In the genomic region with DNA sequence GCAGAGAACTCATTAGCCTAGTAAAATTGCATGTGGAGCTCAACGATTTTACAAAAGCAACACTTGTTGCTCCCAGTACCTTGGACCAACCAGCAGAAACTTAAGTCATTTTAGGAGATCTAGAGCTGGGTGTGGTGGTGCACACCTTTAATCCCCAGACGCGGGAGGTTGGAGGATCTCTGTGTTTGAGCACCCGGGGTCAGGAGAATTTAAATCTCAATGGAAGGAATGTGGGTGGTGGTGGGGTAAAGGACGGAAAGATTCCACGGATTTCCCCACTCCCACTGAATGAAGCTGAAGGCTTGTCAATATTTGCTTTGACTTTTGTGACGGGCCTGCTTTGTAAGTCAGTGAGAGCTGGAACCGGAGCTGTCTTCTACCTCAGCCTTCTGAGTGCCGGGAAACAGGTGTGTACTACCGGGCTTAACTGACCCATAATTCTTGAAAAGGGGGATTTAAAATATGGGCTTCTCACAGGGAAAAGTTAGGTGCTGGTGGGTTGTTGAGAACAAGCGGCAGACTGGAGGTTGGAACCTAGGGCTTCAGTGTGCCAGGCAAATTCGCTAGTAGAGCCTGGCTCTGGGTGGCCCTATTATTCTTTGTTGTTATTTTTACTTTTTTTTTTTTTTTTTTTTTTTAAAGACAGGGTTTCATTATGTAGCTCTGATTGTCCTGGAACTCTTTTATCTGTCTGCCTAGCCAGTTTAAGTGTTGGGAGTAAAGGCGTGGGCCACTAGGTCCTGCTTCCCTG, we compare ENCODE assay signal across 8 mouse cellular contexts. TPM values are rescaled to one million over a fixed set of nuclear protein-coding genes. Genes with fewer than 3 reads are reported as not detected.
A peak's percentile ranks its signal among the peaks of the same experiment; 100 is the strongest.
DNase-seq lines count a peak whose midpoint lies in the region; ATAC-seq and TF ChIP-seq lines count a peak whose summit lies in the region.

No protein-coding gene starts in this region.

- ATAC-seq in hindbrain, embryonic 13.5 days (ENCODE audit: low FRiP score) = no peak
- no peak for ATAC-seq in midbrain, embryonic 14.5 days (ENCODE audit: low FRiP score, low TSS enrichment)

- peaks cover 8% of the 10 kb centered on the region in 2 experiments; a peak in 3 of 4 replicates for H3K4me1 ChIP-seq in ES-E14 (ENCODE audit: control insufficient read depth in 2 of 2, insufficient read depth in 2 of 2, low read length in 2 of 2, poor library complexity in 1 of 2)
- H3K4me1 ChIP-seq in hindbrain, embryonic 13.5 days (replicated peaks) = peaks cover 19% of the 10 kb centered on the region
- peaks cover 13% of the 10 kb centered on the region for H3K4me1 ChIP-seq in midbrain, embryonic 14.5 days (ENCODE audit: control insufficient read depth, insufficient read depth, low read length)

- WGBS in hindbrain, embryonic 13.5 days = 16% methylated on average over 13 of the region's 13 CpGs
- WGBS in midbrain, embryonic 14.5 days = 16% methylated on average over 13 of the region's 13 CpGs

- H3K27ac ChIP-seq in ES-E14 (ENCODE audit: insufficient read depth, low read depth, low read length, poor library complexity, severe bottlenecking) = peak overlapping the region; percentile 100
- H3K27ac ChIP-seq in hindbrain, embryonic 13.5 days = no peak overlapping the region
- no peak overlapping the region for H3K27ac ChIP-seq in midbrain, embryonic 14.5 days (replicated peaks; ENCODE audit: low read depth, low read length)

- H3K4me2 ChIP-seq in hindbrain, embryonic 13.5 days = peak overlapping the region; percentile 68
- peak overlapping the region; percentile 74 for H3K4me2 ChIP-seq in midbrain, embryonic 14.5 days (ENCODE audit: low read length)

- H3K27me3 ChIP-seq in hindbrain, embryonic 13.5 days = no peaks in the 10 kb centered on the region
- H3K27me3 ChIP-seq in midbrain, embryonic 14.5 days (ENCODE audit: control insufficient read depth, insufficient read depth, low read length) = no peaks in the 10 kb centered on the region

- H3K4me3 ChIP-seq in ES-E14 (ENCODE audit: insufficient read depth in 1 of 2, low read depth in 1 of 2, low read length in 2 of 2, poor library complexity in 1 of 2, severe bottlenecking in 1 of 2) = peak overlapping the region; percentile 68 to 72
- peak overlapping the region; percentile 97; the same call in 1 of the 2 replicates for H3K4me3 ChIP-seq in hindbrain, embryonic 13.5 days
- H3K4me3 ChIP-seq in midbrain, embryonic 14.5 days (replicated peaks; ENCODE audit: low read depth, low read length) = peak overlapping the region; percentile 97

- H3K9me3 ChIP-seq in ES-E14 (ENCODE audit: control insufficient read depth, insufficient read depth, low read depth, low read length) = no peaks in the 10 kb centered on the region
- no peaks in the 10 kb centered on the region for H3K9me3 ChIP-seq in hindbrain, embryonic 13.5 days
- no peaks in the 10 kb centered on the region for H3K9me3 ChIP-seq in midbrain, embryonic 14.5 days (ENCODE audit: control insufficient read depth, low read length)

- H3K9ac ChIP-seq in ES-E14 (ENCODE audit: insufficient read depth, low read depth, low read length, poor library complexity, severe bottlenecking) = peak overlapping the region; percentile 75
- 0 out of 2 replicates have a peak overlapping the region, but pooled peaks have one; percentile 51 for H3K9ac ChIP-seq in hindbrain, embryonic 13.5 days
- no peak overlapping the region for H3K9ac ChIP-seq in midbrain, embryonic 14.5 days (replicated peaks; ENCODE audit: low read length)

- peaks cover 4% of the 10 kb centered on the region for H3K36me3 ChIP-seq in ES-E14 (ENCODE audit: control insufficient read depth, insufficient read depth, low read length, poor library complexity, severe bottlenecking)
- H3K36me3 ChIP-seq in hindbrain, embryonic 13.5 days = peaks cover 12% of the 10 kb centered on the region
- H3K36me3 ChIP-seq in midbrain, embryonic 14.5 days (ENCODE audit: control insufficient read depth, insufficient read depth, low read length) = peaks cover 4% of the 10 kb centered on the region; the same call in 1 of the 2 replicates

- peak; percentile 34 for DNase-seq in cerebellum, adult 9-11 months
- DNase-seq in cerebellum, postnatal 4 days (ENCODE audit: low spot score in 2 of 2) = no peak
- DNase-seq in ES-E14 (ENCODE audit: low read depth, low spot score) = peak; percentile 81
- DNase-seq in midbrain, embryonic 14.5 days = no peak
- DNase-seq in adrenal gland, postnatal 36 days = no peak
- no peak for DNase-seq in thymus, postnatal 25 days
- DNase-seq in Muller cell, postnatal 12 days (ENCODE audit: inconsistent ontology term) = no peak

- in situ Hi-C loops in ES-E14 (cut with MboI; ENCODE audit: low sequenced_read_pairs in 2 of 2, unreplicated experiment in 2 of 2) = no loop called here

TF ChIP-seq in ES-E14, 5 proteins besides CTCF, POLR2A, EP300 and RAD21:
- no peak for TF ChIP-seq MAFK (IDR thresholded peaks at IDR 0.05; ENCODE audit: insufficient read depth, low read depth, low read length)
- 0 out of 2 replicates have a peak, but pooled peaks have one; percentile 24 for TF ChIP-seq HCFC1 (IDR thresholded peaks at IDR 0.05; ENCODE audit: borderline replicate concordance, insufficient read depth, low read length)
- TF ChIP-seq ZNF384 (IDR thresholded peaks at IDR 0.05; ENCODE audit: low read depth, low read length) = peak; percentile 92
- TF ChIP-seq CHD2 (IDR thresholded peaks at IDR 0.05; ENCODE audit: low read depth, low read length) = 0 out of 2 replicates have a peak, but pooled peaks have one; percentile 49
TF ChIP-seq in ES-E14: peak in this region for 3.

RNA-seq across cellular contexts. Expression of gene Rif1, which starts 1.2 kb away (rescaled TPM):
- total RNA-seq in ES-E14 (2012; rRNA removed) = 223 and 245 TPM in 2 replicates
- polyA plus RNA-seq in hindbrain, embryonic 13.5 days (2015; fragmentation: Nextera tagmentation; extraction: Ambion mirVana) = 20.0 and 21.1 TPM in 2 replicates
- 28.5 and 34.2 TPM in 2 replicates for polyA plus RNA-seq in midbrain, embryonic 14.5 days (2014; fragmentation: Nextera tagmentation; extraction: Ambion mirVana)
- 10 to 100 TPM; 30.6 to 48.9 TPM for total RNA-seq in adrenal gland, postnatal 36 days (2021)

RNA-seq across cellular contexts. Expression of gene Tnfaip6, which starts 33.6 kb away (rescaled TPM):
- 2.0 and 4.3 TPM in 2 replicates for total RNA-seq in ES-E14 (2012; rRNA removed)
- polyA plus RNA-seq in hindbrain, embryonic 13.5 days (2015; fragmentation: Nextera tagmentation; extraction: Ambion mirVana) = 7.9 and 8.6 TPM in 2 replicates
- 2.7 and 3.9 TPM in 2 replicates for polyA plus RNA-seq in midbrain, embryonic 14.5 days (2014; fragmentation: Nextera tagmentation; extraction: Ambion mirVana)
- total RNA-seq in adrenal gland, postnatal 36 days (2021) = 10 to 100 TPM in 1 of 2 experiments, 1 to 10 TPM in 1; 2.6 to 14.5 TPM

Comparison
In these comparisons a context has a peak if more than half of its experiments do, and no peak if none do; other contexts are left out.
1. DNase-seq: peak in cerebellum, adult 9-11 months (single experiment) and ES-E14 (single experiment); none in cerebellum, postnatal 4 days (0 of 2), midbrain, embryonic 14.5 days (single experiment), adrenal gland, postnatal 36 days (0 of 2), thymus, postnatal 25 days (single experiment) and Muller cell, postnatal 12 days (single experiment).
2. Peak in every context shown above with its lines, with median percentiles within 50 percentile points of each other: H3K4me3 ChIP-seq.